Mouse (Mus musculus) kidney, postnatal 25 days (tissue): ENCODE measurements around the gene Whrn.

ENCODE experiments used
- DNase-seq, 2 experiments: peaks; one replicate each; pipeline ENCODE4 v3.0.0; 2021; ENCODE audit warnings: mixed read lengths in 2 of 2

Whrn gene

GRCm38 (mm10) chr4:63443101-63443500, 52.7 kb downstream of the Whrn start:
- DNase-seq = no peak

GRCm38 (mm10) chr4:63441616-63442015, 54.2 kb downstream of the Whrn start:
- DNase-seq = no peak

GRCm38 (mm10) chr4:63440262-63440661, 55.5 kb downstream of the Whrn start:
- no peak for DNase-seq

GRCm38 (mm10) chr4:63437968-63438367, 57.8 kb downstream of the Whrn start:
- DNase-seq = no peak

GRCm38 (mm10) chr4:63437119-63437815, 58.5 kb downstream of the Whrn start:
- DNase-seq = no peak

GRCm38 (mm10) chr4:63435402-63435801, 60.4 kb downstream of the Whrn start:
- DNase-seq = no peak

- DNase-seq = no peak
Observed at GRCm38 (mm10) chr4:63431098-63431497, 64.7 kb downstream of the Whrn start.

GRCm38 (mm10) chr4:63430357-63430756, 65.4 kb downstream of the Whrn start:
- peak; percentile 36 to 60 for DNase-seq

GRCm38 (mm10) chr4:63426308-63426707, 69.5 kb downstream of the Whrn start:
- no peak for DNase-seq

- DNase-seq = no peak
Observed at GRCm38 (mm10) chr4:63423811-63424210, 72.0 kb downstream of the Whrn start.

DNA sequence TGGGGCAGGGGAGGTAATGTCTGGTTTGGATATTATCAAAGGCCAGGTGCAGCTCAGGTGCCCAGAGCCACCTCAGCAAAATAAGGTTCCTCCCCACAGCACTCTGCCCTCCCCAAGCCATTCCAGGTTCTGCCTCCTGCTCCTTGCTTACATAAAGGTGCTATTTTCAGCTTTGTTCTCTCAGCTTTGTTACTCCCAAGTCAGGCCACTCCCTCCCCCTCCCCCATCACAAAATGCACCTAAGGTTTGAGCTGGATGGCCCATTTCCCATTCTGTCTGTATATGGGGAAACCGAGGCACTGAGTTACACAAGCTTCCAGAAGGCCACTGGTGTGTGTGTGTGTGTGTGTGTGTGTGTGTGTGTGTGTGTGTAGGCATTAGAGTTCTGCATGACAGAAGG, 72.6 kb downstream of the Whrn start:
- no peak for DNase-seq

DNA sequence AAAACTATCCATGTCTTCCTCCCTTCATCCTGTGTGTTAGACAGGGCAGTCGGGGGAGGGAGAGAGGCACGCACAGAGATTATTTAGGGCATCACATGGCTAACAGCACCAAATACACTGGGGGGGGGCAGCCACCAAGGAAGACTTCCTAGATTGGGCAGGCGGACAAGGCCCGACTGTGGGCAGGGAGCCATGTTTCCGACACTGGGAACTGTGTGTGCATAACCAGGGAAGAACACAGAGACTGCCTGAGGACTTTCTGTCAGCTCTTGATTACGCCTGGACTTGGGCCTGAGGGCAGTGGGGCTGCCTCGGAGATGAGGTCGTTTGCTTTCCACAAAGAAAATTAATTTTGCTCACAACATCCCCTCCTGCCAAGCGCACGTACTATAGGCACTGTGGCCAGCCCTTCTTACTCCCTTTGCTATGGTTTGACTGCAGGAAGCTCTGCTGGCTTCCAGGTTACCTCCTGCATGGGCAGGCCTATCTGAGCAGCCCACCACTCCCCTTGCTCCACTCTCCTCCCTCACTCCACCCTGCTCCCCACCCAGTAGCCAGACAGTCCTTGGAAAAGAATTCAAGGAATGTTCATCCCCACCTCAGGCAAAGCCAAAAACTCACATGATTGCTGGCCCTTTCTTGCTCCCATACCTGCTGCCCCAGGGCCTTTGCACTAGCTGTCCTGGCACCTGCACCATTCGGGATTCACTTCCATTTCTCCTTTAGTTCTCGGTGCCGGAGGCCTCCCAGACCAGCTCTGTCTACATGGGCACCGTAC, 75.5 kb downstream of the Whrn start:
- DNase-seq = peak in 1 of 2 experiments; percentile 54

DNA sequence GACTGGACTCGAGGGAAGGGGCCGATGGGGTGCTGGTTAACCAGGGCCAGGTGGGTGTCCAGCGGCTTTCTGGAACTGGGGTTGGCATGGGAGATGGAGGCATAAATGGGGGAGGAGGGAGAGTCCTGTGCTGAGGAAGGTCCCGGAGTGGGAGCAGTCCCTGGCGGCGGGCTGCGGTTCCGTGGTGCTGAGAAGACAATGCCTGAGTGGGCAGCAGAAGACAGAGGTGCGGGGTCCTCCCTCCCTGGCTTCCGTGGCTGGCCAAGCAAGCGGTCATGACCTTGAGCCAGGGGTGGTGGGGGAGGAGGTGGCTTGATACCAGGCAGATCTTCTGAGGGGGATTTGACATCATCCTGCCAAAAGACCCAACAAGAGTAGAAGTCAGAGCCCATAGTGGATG, 77.5 kb downstream of the Whrn start:
- DNase-seq = no peak

- peak; percentile 79 to 94 for DNase-seq
Observed at GRCm38 (mm10) chr4:63417318-63417957, 78.4 kb downstream of the Whrn start.

GRCm38 (mm10) chr4:63414951-63415350, 80.8 kb downstream of the Whrn start:
- peak in 1 of 2 experiments; percentile 42 for DNase-seq

GRCm38 (mm10) chr4:63411222-63411621, 84.6 kb downstream of the Whrn start:
- DNase-seq = no peak

DNA sequence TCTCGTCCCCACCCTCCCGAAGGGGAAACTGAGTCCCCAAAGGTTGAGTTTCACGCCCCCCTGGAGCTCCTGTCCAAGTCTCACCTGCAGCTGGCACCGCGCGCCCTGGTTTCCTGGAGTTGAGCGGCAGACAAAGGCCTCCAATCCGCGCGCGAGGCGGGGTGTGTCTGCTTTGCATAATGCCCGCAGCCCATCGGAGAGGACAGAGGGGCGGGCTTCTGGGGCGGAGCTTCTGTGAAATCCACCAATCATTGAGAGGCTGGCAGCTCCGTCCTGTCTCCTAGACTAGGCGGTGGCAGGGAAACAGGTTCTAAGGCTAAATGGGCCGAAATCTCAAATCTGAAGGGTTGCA, 85.2 kb downstream of the Whrn start:
- peak; percentile 96 for DNase-seq

GRCm38 (mm10) chr4:63409908-63410582, 85.7 kb downstream of the Whrn start:
- peak; percentile 37 to 58 for DNase-seq

DNA sequence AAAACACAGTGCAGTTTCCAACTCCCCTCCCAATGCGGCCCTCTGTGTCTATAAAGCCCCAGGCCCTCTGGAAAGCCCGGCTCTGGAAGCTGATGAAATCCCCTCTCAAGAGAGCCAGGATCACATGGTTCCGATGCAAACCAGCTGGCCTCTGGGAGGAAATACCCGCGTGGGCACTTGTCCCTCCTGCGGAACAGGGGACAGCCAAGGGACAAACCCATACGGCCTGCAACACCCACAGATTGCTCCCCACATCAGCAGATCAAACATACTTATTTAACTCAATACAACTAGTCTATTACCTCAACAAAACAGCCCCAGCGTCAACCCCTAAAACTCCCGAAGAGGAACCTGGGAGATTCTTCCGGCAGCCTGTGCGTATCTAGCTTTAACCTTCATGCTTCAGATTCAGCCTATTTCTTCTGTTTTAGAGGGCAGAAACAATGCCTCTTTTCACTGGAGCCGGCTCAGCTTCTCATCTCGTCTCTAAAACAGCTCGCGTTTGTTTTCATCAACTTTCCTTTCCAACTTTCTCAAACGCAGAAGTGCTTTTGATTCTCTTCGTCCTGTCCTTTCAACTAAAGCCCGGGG, 86.4 kb downstream of the Whrn start:
- no peak for DNase-seq

DNA sequence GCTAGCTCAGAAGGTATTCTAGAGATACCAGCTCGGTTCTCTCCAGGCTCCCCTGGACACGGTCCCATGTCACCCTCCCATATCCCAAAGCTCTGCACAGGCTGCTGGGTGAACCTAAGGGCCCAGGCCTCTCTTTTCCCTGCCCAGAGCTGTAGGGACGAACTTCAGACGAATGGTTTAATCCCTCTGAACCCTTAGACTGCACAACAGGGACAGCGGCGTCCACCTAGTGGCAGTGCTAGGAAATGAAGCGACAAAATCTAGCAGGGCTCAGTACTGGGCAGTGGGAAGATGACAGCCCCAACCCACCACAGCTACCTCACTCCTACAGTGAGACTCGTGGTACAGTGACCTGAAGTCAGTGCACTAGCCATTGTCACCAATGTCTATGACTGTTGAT, 87.1 kb downstream of the Whrn start:
- DNase-seq = peak; percentile 52 to 59

GRCm38 (mm10) chr4:63408247-63408646, 87.5 kb downstream of the Whrn start:
- DNase-seq = no peak

GRCm38 (mm10) chr4:63405683-63406082, 90.1 kb downstream of the Whrn start:
- no peak for DNase-seq

GRCm38 (mm10) chr4:63405051-63405450, 90.7 kb downstream of the Whrn start:
- DNase-seq = no peak
